Mouse (Mus musculus) left cerebral cortex, adult 8-10 months (tissue): Measurements from ENCODE around the gene Lmbrd2. TPM values are rescaled to one million over a fixed set of nuclear protein-coding genes. Genes with fewer than 3 reads are reported as not detected.

Source experiments
- total RNA-seq, 4 experiments: library from RNA; stranded (reverse); gene quantifications; 2 replicates each; pipeline ENCODE4 v1.2.4; 2022

Gene Lmbrd2
- total RNA-seq, 4 experiments from 2014 or later = 57.1 to 73.0 (median 65.9) TPM

Other genes starting within 250 kb of the Lmbrd2 start
- 10 to 100 TPM in 3 of 4 experiments, 1 to 10 TPM in 1; 6.9 to 11.6 (median 11.0) TPM for gene Ranbp3l, start 172.6 kb upstream of the Lmbrd2 start, total RNA-seq
- 10 to 100 TPM; 47.5 to 65.3 (median 51.6) TPM for gene Nadk2, start 69.3 kb upstream of the Lmbrd2 start, total RNA-seq
- gene Skp2, start 14.9 kb downstream of the Lmbrd2 start, total RNA-seq = 1 to 10 TPM; 3.3 to 6.2 (median 5.1) TPM
- gene Ugt3a1, start 136.3 kb downstream of the Lmbrd2 start, total RNA-seq = not detected
- not detected for gene Ugt3a2, start 195.0 kb downstream of the Lmbrd2 start, total RNA-seq